Mouse (Mus musculus) B cell, adult 2 months (primary cell): ENCODE measurements at regions not wholly inside any gene's neighbourhood (a gene's known extent, or its start where the extent isn't known, plus 50 kb on each side); places are given as distances from the start of the nearest gene placed in this dataset.

Experiments
- DNase-seq, 2 experiments: peaks; one replicate each; pipeline ENCODE4 v3.0.0; 2022

- DNase-seq = no peak
Observed at GRCm38 (mm10) chr9:85521342-85521741, 194.2 kb upstream of the Tent5a start.

GRCm38 (mm10) chr9:85520941-85521340, 193.8 kb upstream of the Tent5a start:
- no peak for DNase-seq

- no peak for DNase-seq
Observed at GRCm38 (mm10) chr9:85499006-85499405, 171.9 kb upstream of the Tent5a start.

- no peak for DNase-seq
Observed at GRCm38 (mm10) chr9:85497348-85497747, 170.2 kb upstream of the Tent5a start.

GRCm38 (mm10) chr9:85496506-85497239, 169.5 kb upstream of the Tent5a start:
- DNase-seq = no peak

GRCm38 (mm10) chr9:85495056-85495455, 167.9 kb upstream of the Tent5a start:
- DNase-seq = no peak

GRCm38 (mm10) chr9:85493760-85494159, 166.6 kb upstream of the Tent5a start:
- DNase-seq = no peak

GRCm38 (mm10) chr9:85490367-85490766, 163.2 kb upstream of the Tent5a start:
- DNase-seq = no peak

GRCm38 (mm10) chr9:85487915-85488314, 160.8 kb upstream of the Tent5a start:
- DNase-seq = no peak

- no peak for DNase-seq
Observed at GRCm38 (mm10) chr9:85487052-85487668, 160.0 kb upstream of the Tent5a start.

GRCm38 (mm10) chr9:85485749-85486148, 158.6 kb upstream of the Tent5a start:
- DNase-seq = no peak

- DNase-seq = no peak
Observed at GRCm38 (mm10) chr9:85483248-85483647, 156.1 kb upstream of the Tent5a start.

GRCm38 (mm10) chr9:85480566-85480965, 153.4 kb upstream of the Tent5a start:
- DNase-seq = no peak

- no peak for DNase-seq
Observed at GRCm38 (mm10) chr9:85475214-85475613, 148.1 kb upstream of the Tent5a start.

- DNase-seq = no peak
Observed at GRCm38 (mm10) chr9:85470264-85470821, 143.2 kb upstream of the Tent5a start.

GRCm38 (mm10) chr9:85469288-85469687, 142.1 kb upstream of the Tent5a start:
- no peak for DNase-seq

- DNase-seq = no peak
Observed at GRCm38 (mm10) chr9:85466671-85467070, 139.5 kb upstream of the Tent5a start.

GRCm38 (mm10) chr9:85459062-85459805, 132.1 kb upstream of the Tent5a start:
- DNase-seq = no peak

GRCm38 (mm10) chr9:85458356-85458755, 131.2 kb upstream of the Tent5a start:
- no peak for DNase-seq

- DNase-seq = no peak
Observed at GRCm38 (mm10) chr9:85457400-85457799, 130.3 kb upstream of the Tent5a start.

GRCm38 (mm10) chr9:85455382-85455781, 128.2 kb upstream of the Tent5a start:
- no peak for DNase-seq

GRCm38 (mm10) chr9:85452196-85452857, 125.2 kb upstream of the Tent5a start:
- DNase-seq = no peak

- DNase-seq = no peak
Observed at GRCm38 (mm10) chr9:85451349-85451748, 124.2 kb upstream of the Tent5a start.
